Mouse (Mus musculus): ENCODE results near the gene Pklr. TPM values are rescaled to one million over a fixed set of nuclear protein-coding genes. Genes with fewer than 3 reads are reported as not detected.

Gene Pklr
- polyA plus RNA-seq, 1 experiment, result 2.2 TPM

- Histone ChIP-seq H3K4me1 (replicated peaks; ENCODE audit: control insufficient read depth, insufficient read depth, low read length) (no peaks in the 10 kb centered on the region), H3K27ac (ENCODE audit: control insufficient read depth, insufficient read depth, low read length) (no peak overlapping the region)
Observed at GRCm38 (mm10) chr3:89113058-89113457, 22.9 kb upstream of the Pklr start.

DNA sequence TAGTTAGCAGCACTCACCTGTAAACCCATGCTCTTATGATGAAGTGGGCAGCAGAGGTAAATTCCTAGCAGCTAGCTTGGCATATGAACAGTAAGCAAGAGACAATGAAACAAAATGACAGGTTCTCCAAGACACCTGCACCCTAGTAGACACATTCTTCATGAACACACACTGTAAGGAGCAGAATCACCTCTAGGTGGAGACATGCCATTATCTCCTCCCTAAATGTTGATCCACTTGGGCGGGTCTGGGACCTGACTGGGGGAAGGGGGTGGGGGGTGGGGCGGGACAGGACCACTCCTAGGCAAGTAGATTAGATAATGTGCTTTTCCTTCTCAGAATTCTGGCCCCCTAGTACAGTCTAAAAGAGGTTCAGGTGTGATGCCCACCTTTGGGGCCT, 20.4 kb upstream of the Pklr start:
- WGBS, result 17% methylated on average over 2 of the region's 2 CpGs
- Histone ChIP-seq H3K4me3 (ENCODE audit: control insufficient read depth, insufficient read depth, low read length) (no peak overlapping the region), H3K27ac (ENCODE audit: control insufficient read depth, insufficient read depth, low read length) (no peak overlapping the region), H3K36me3 (ENCODE audit: control insufficient read depth, insufficient read depth, low read length) (no peaks in the 10 kb centered on the region), H3K27me3 (ENCODE audit: control insufficient read depth, insufficient read depth, low read length) (no peaks in the 10 kb centered on the region), H3K4me1 (replicated peaks; ENCODE audit: control insufficient read depth, insufficient read depth, low read length) (no peaks in the 10 kb centered on the region)
- TF ChIP-seq CTCF (IDR thresholded peaks at IDR 0.05; ENCODE audit: borderline replicate concordance, control insufficient read depth, extremely low read depth, insufficient read depth, low read length, poor library complexity), result no peak
- TF ChIP-seq POLR2A (IDR thresholded peaks at IDR 0.05; ENCODE audit: control insufficient read depth, extremely low read depth, insufficient read depth, low read length, poor library complexity), result no peak
- peak; percentile 46 for DNase-seq

More at GRCm38 (mm10) chr3:89113058-89113457, 22.9 kb upstream of the Pklr start:
- H3K36me3 ChIP-seq (ENCODE audit: control insufficient read depth, insufficient read depth, low read length), result no peaks in the 10 kb centered on the region
- no peak overlapping the region for H3K4me3 ChIP-seq (ENCODE audit: control insufficient read depth, insufficient read depth, low read length)
- 94% methylated on average over 4 of the region's 4 CpGs for WGBS
- DNase-seq, result no peak
- no peaks in the 10 kb centered on the region for H3K27me3 ChIP-seq (ENCODE audit: control insufficient read depth, insufficient read depth, low read length)
- TF ChIP-seq POLR2A (IDR thresholded peaks at IDR 0.05; ENCODE audit: control insufficient read depth, extremely low read depth, insufficient read depth, low read length, poor library complexity), result no peak
- TF ChIP-seq CTCF (IDR thresholded peaks at IDR 0.05; ENCODE audit: borderline replicate concordance, control insufficient read depth, extremely low read depth, insufficient read depth, low read length, poor library complexity), result no peak

- H3K36me3 ChIP-seq (ENCODE audit: control insufficient read depth, insufficient read depth, low read length), result no peaks in the 10 kb centered on the region
- no peak overlapping the region for H3K27ac ChIP-seq (ENCODE audit: control insufficient read depth, insufficient read depth, low read length)
- no peaks in the 10 kb centered on the region for H3K27me3 ChIP-seq (ENCODE audit: control insufficient read depth, insufficient read depth, low read length)
- no peak for DNase-seq
- H3K4me1 ChIP-seq (replicated peaks; ENCODE audit: control insufficient read depth, insufficient read depth, low read length), result no peaks in the 10 kb centered on the region
- TF ChIP-seq CTCF (IDR thresholded peaks at IDR 0.05; ENCODE audit: borderline replicate concordance, control insufficient read depth, extremely low read depth, insufficient read depth, low read length, poor library complexity), result no peak
- TF ChIP-seq POLR2A (IDR thresholded peaks at IDR 0.05; ENCODE audit: control insufficient read depth, extremely low read depth, insufficient read depth, low read length, poor library complexity), result no peak
- no peak overlapping the region for H3K4me3 ChIP-seq (ENCODE audit: control insufficient read depth, insufficient read depth, low read length)
- WGBS, result 77% methylated on average over 2 of the region's 2 CpGs
Observed at GRCm38 (mm10) chr3:89123313-89123712, 12.6 kb upstream of the Pklr start.

DNA sequence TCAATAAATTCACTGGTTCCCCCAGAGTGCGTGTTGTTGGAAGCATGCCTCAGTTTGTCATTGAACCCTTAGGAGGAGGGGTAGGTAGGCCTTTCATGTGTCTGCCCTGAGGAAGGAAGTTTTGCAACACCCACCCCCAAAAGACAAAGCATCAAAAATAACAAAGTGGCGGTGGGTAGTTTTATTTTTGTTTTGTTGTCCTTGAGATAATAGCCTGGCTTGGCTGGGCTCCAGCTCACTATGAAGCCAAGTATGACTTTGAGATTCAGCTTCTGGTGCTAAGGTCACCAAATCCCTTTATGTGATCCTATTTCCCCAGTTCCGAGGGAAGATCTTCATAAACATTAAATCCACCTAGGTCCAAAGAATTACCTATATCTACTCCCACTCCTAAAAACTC, 11.7 kb upstream of the Pklr start:
- H3K4me1 ChIP-seq (replicated peaks; ENCODE audit: control insufficient read depth, insufficient read depth, low read length), result no peaks in the 10 kb centered on the region
- no peak for DNase-seq
- H3K4me3 ChIP-seq (ENCODE audit: control insufficient read depth, insufficient read depth, low read length), result no peak overlapping the region
- WGBS, result 80% methylated on average over 3 of the region's 3 CpGs
- H3K27me3 ChIP-seq (ENCODE audit: control insufficient read depth, insufficient read depth, low read length), result no peaks in the 10 kb centered on the region
- no peaks in the 10 kb centered on the region for H3K36me3 ChIP-seq (ENCODE audit: control insufficient read depth, insufficient read depth, low read length)
- no peak overlapping the region for H3K27ac ChIP-seq (ENCODE audit: control insufficient read depth, insufficient read depth, low read length)
- TF ChIP-seq CTCF (IDR thresholded peaks at IDR 0.05; ENCODE audit: borderline replicate concordance, control insufficient read depth, extremely low read depth, insufficient read depth, low read length, poor library complexity) (no peak), POLR2A (IDR thresholded peaks at IDR 0.05; ENCODE audit: control insufficient read depth, extremely low read depth, insufficient read depth, low read length, poor library complexity) (no peak)

- no peak overlapping the region for H3K27ac ChIP-seq (ENCODE audit: control insufficient read depth, insufficient read depth, low read length)
- no peak overlapping the region for H3K4me3 ChIP-seq (ENCODE audit: control insufficient read depth, insufficient read depth, low read length)
- 94% methylated on average over 3 of the region's 3 CpGs for WGBS
Observed at GRCm38 (mm10) chr3:89125981-89126380, 10.0 kb upstream of the Pklr start.

DNA sequence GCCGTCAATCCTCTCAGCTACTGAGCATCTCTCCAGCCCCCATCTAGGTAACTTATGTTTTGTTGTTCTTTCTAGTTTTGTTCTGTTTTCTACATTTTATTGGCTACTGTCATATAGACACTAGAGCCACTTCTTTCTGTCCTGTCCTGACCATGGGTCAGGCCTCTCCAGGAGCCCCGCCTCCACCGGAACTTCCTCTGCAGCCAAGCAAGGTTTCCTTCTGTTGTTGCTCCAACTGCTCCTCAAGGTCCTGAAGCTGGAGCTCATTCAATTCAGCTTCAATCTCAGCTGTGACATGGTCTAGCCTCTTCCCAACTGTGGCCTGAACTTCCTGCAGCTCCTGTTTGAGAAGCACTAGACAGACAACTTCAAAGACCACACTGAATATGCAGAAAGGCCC, 6.0 kb upstream of the Pklr start:
- H3K4me1 ChIP-seq (replicated peaks; ENCODE audit: control insufficient read depth, insufficient read depth, low read length), result 0 out of 2 replicates have a peak, but pooled peaks cover 5% of the 10 kb centered on the region
- H3K27ac ChIP-seq (ENCODE audit: control insufficient read depth, insufficient read depth, low read length), result no peak overlapping the region
- TF ChIP-seq POLR2A (IDR thresholded peaks at IDR 0.05; ENCODE audit: control insufficient read depth, extremely low read depth, insufficient read depth, low read length, poor library complexity) (no peak), CTCF (IDR thresholded peaks at IDR 0.05; ENCODE audit: borderline replicate concordance, control insufficient read depth, extremely low read depth, insufficient read depth, low read length, poor library complexity) (no peak)
- no peaks in the 10 kb centered on the region for H3K36me3 ChIP-seq (ENCODE audit: control insufficient read depth, insufficient read depth, low read length)
- no peaks in the 10 kb centered on the region; the same call in 1 of the 2 replicates for H3K27me3 ChIP-seq (ENCODE audit: control insufficient read depth, insufficient read depth, low read length)
- 93% methylated on average over 3 of the region's 3 CpGs for WGBS
- H3K4me3 ChIP-seq (ENCODE audit: control insufficient read depth, insufficient read depth, low read length), result no peak overlapping the region
- no peak for DNase-seq

More at GRCm38 (mm10) chr3:89125981-89126380, 10.0 kb upstream of the Pklr start:
- no peak for TF ChIP-seq POLR2A (IDR thresholded peaks at IDR 0.05; ENCODE audit: control insufficient read depth, extremely low read depth, insufficient read depth, low read length, poor library complexity)
- no peak for TF ChIP-seq CTCF (IDR thresholded peaks at IDR 0.05; ENCODE audit: borderline replicate concordance, control insufficient read depth, extremely low read depth, insufficient read depth, low read length, poor library complexity)
- Histone ChIP-seq H3K36me3 (ENCODE audit: control insufficient read depth, insufficient read depth, low read length) (no peaks in the 10 kb centered on the region), H3K4me1 (replicated peaks; ENCODE audit: control insufficient read depth, insufficient read depth, low read length) (no peaks in the 10 kb centered on the region), H3K27me3 (ENCODE audit: control insufficient read depth, insufficient read depth, low read length) (no peaks in the 10 kb centered on the region)
- no peak for DNase-seq

GRCm38 (mm10) chr3:89131816-89132215, 4.1 kb upstream of the Pklr start:
- TF ChIP-seq POLR2A (IDR thresholded peaks at IDR 0.05; ENCODE audit: control insufficient read depth, extremely low read depth, insufficient read depth, low read length, poor library complexity) (no peak), CTCF (IDR thresholded peaks at IDR 0.05; ENCODE audit: borderline replicate concordance, control insufficient read depth, extremely low read depth, insufficient read depth, low read length, poor library complexity) (no peak)
- Histone ChIP-seq H3K27me3 (ENCODE audit: control insufficient read depth, insufficient read depth, low read length) (no peaks in the 10 kb centered on the region; the same call in 1 of the 2 replicates), H3K4me3 (ENCODE audit: control insufficient read depth, insufficient read depth, low read length) (no peak overlapping the region), H3K36me3 (ENCODE audit: control insufficient read depth, insufficient read depth, low read length) (no peaks in the 10 kb centered on the region), H3K4me1 (replicated peaks; ENCODE audit: control insufficient read depth, insufficient read depth, low read length) (0 out of 2 replicates have a peak, but pooled peaks cover 5% of the 10 kb centered on the region), H3K27ac (ENCODE audit: control insufficient read depth, insufficient read depth, low read length) (no peak overlapping the region)
- WGBS, result 74% methylated on average over 4 of the region's 4 CpGs
- DNase-seq, result no peak

Measured in thymus, adult 2 months (tissue).